Mouse (Mus musculus): ENCODE measurements around the gene Klhl29. TPM values are rescaled to one million over a fixed set of nuclear protein-coding genes. Genes with fewer than 3 reads are reported as not detected.
A peak's percentile ranks its signal among the peaks of the same experiment; 100 is the strongest.

Gene Klhl29
- polyA plus RNA-seq, 1 experiment from 2014 or later = 2.9 TPM

GRCm38 (mm10) chr12:5252569-5252968 lies 122.9 kb downstream of the Klhl29 start:
- H3K9me3 ChIP-seq = no peaks in the 10 kb centered on the region
- no peak for ATAC-seq (ENCODE audit: insufficient number of reproducible peaks, insufficient read depth, low FRiP score, low TSS enrichment, low read depth)
- H3K4me1 ChIP-seq (replicated peaks) = peaks cover 51% of the 10 kb centered on the region
- no peaks in the 10 kb centered on the region for H3K27me3 ChIP-seq
- H3K27ac ChIP-seq = no peak overlapping the region
- no peaks in the 10 kb centered on the region for H3K36me3 ChIP-seq
- H3K9ac ChIP-seq (replicated peaks) = no peak overlapping the region
- 65% methylated on average over 2 of the region's 2 CpGs for WGBS
- H3K4me3 ChIP-seq (replicated peaks) = no peak overlapping the region
- H3K4me2 ChIP-seq = no peak overlapping the region

- Histone ChIP-seq H3K9me3 (no peaks in the 10 kb centered on the region), H3K4me1 (replicated peaks) (peaks cover 57% of the 10 kb centered on the region), H3K4me3 (replicated peaks) (no peak overlapping the region), H3K27me3 (no peaks in the 10 kb centered on the region), H3K9ac (replicated peaks) (no peak overlapping the region), H3K4me2 (no peak overlapping the region), H3K36me3 (no peaks in the 10 kb centered on the region), H3K27ac (no peak overlapping the region)
- ATAC-seq (ENCODE audit: insufficient number of reproducible peaks, insufficient read depth, low FRiP score, low TSS enrichment, low read depth) = no peak
- WGBS = 57% methylated on average over 7 of the region's 7 CpGs
Observed at GRCm38 (mm10) chr12:5250042-5250441, 125.4 kb downstream of the Klhl29 start.

- H3K9ac ChIP-seq (replicated peaks) = no peak overlapping the region
- H3K36me3 ChIP-seq = no peaks in the 10 kb centered on the region
- no peak for ATAC-seq (ENCODE audit: insufficient number of reproducible peaks, insufficient read depth, low FRiP score, low TSS enrichment, low read depth)
- H3K27me3 ChIP-seq = no peaks in the 10 kb centered on the region
- H3K4me3 ChIP-seq (replicated peaks) = no peak overlapping the region
- H3K4me1 ChIP-seq (replicated peaks) = peaks cover 57% of the 10 kb centered on the region
- 91% methylated on average over 13 of the region's 13 CpGs for WGBS
- H3K4me2 ChIP-seq = no peak overlapping the region
- H3K9me3 ChIP-seq = no peaks in the 10 kb centered on the region
- H3K27ac ChIP-seq = no peak overlapping the region
Observed at GRCm38 (mm10) chr12:5249068-5249467, 126.4 kb downstream of the Klhl29 start.

- WGBS = 13% methylated on average over 6 of the region's 6 CpGs
- Histone ChIP-seq H3K4me2 (no peak overlapping the region), H3K4me1 (replicated peaks) (peaks cover 60% of the 10 kb centered on the region)
Observed at GRCm38 (mm10) chr12:5247505-5247904, 128.0 kb downstream of the Klhl29 start.

GRCm38 (mm10) chr12:5246721-5247341 lies 128.7 kb downstream of the Klhl29 start:
- Histone ChIP-seq H3K9me3 (no peaks in the 10 kb centered on the region), H3K9ac (replicated peaks) (no peak overlapping the region), H3K36me3 (no peaks in the 10 kb centered on the region), H3K4me2 (no peak overlapping the region), H3K27ac (0 out of 2 replicates have a peak overlapping the region, but pooled peaks have one; percentile 17), H3K27me3 (no peaks in the 10 kb centered on the region), H3K4me1 (replicated peaks) (peaks cover 60% of the 10 kb centered on the region), H3K4me3 (replicated peaks) (no peak overlapping the region)
- no peak for ATAC-seq (ENCODE audit: insufficient number of reproducible peaks, insufficient read depth, low FRiP score, low TSS enrichment, low read depth)
- WGBS = 54% methylated on average over 15 of the region's 15 CpGs

More at GRCm38 (mm10) chr12:5247505-5247904, 128.0 kb downstream of the Klhl29 start:
- no peaks in the 10 kb centered on the region for H3K27me3 ChIP-seq
- 0 out of 2 replicates have a peak overlapping the region, but pooled peaks have one; percentile 5 for H3K9ac ChIP-seq (replicated peaks)
- no peak overlapping the region for H3K4me3 ChIP-seq (replicated peaks)
- ATAC-seq (ENCODE audit: insufficient number of reproducible peaks, insufficient read depth, low FRiP score, low TSS enrichment, low read depth) = no peak
- no peaks in the 10 kb centered on the region for H3K36me3 ChIP-seq
- no peaks in the 10 kb centered on the region for H3K9me3 ChIP-seq
- H3K27ac ChIP-seq = no peak overlapping the region

GRCm38 (mm10) chr12:5246193-5246621 lies 129.3 kb downstream of the Klhl29 start:
- no peak for ATAC-seq (ENCODE audit: insufficient number of reproducible peaks, insufficient read depth, low FRiP score, low TSS enrichment, low read depth)
- H3K4me1 ChIP-seq (replicated peaks) = peaks cover 60% of the 10 kb centered on the region
- H3K36me3 ChIP-seq = no peaks in the 10 kb centered on the region
- no peak overlapping the region for H3K9ac ChIP-seq (replicated peaks)
- H3K4me3 ChIP-seq (replicated peaks) = no peak overlapping the region
- 76% methylated on average over 9 of the region's 9 CpGs for WGBS
- no peaks in the 10 kb centered on the region for H3K27me3 ChIP-seq
- H3K9me3 ChIP-seq = no peaks in the 10 kb centered on the region
- H3K27ac ChIP-seq = no peak overlapping the region
- no peak overlapping the region for H3K4me2 ChIP-seq

GRCm38 (mm10) chr12:5245207-5245597 lies 130.3 kb downstream of the Klhl29 start:
- Histone ChIP-seq H3K9ac (replicated peaks) (no peak overlapping the region), H3K4me2 (no peak overlapping the region), H3K4me1 (replicated peaks) (peaks cover 65% of the 10 kb centered on the region), H3K36me3 (no peaks in the 10 kb centered on the region), H3K4me3 (replicated peaks) (no peak overlapping the region), H3K27me3 (no peaks in the 10 kb centered on the region), H3K27ac (no peak overlapping the region), H3K9me3 (no peaks in the 10 kb centered on the region)
- ATAC-seq (ENCODE audit: insufficient number of reproducible peaks, insufficient read depth, low FRiP score, low TSS enrichment, low read depth) = no peak
- 56% methylated on average over 4 of the region's 4 CpGs for WGBS

GRCm38 (mm10) chr12:5244431-5245206 lies 130.9 kb downstream of the Klhl29 start:
- H3K27ac ChIP-seq = no peak overlapping the region

GRCm38 (mm10) chr12:5243867-5244266 lies 131.6 kb downstream of the Klhl29 start:
- H3K36me3 ChIP-seq = no peaks in the 10 kb centered on the region
- no peaks in the 10 kb centered on the region for H3K9me3 ChIP-seq
- no peak for ATAC-seq (ENCODE audit: insufficient number of reproducible peaks, insufficient read depth, low FRiP score, low TSS enrichment, low read depth)
- no peak overlapping the region for H3K4me2 ChIP-seq
- no peak overlapping the region for H3K27ac ChIP-seq
- no peak overlapping the region for H3K9ac ChIP-seq (replicated peaks)
- no peak overlapping the region for H3K4me3 ChIP-seq (replicated peaks)
- WGBS = 60% methylated on average over 6 of the region's 6 CpGs
- H3K4me1 ChIP-seq (replicated peaks) = peaks cover 69% of the 10 kb centered on the region
- H3K27me3 ChIP-seq = no peaks in the 10 kb centered on the region

More at GRCm38 (mm10) chr12:5244431-5245206, 130.9 kb downstream of the Klhl29 start:
- no peaks in the 10 kb centered on the region for H3K27me3 ChIP-seq
- WGBS = 85% methylated on average over 10 of the region's 10 CpGs
- no peak overlapping the region for H3K4me2 ChIP-seq
- H3K36me3 ChIP-seq = no peaks in the 10 kb centered on the region
- peaks cover 67% of the 10 kb centered on the region for H3K4me1 ChIP-seq (replicated peaks)
- ATAC-seq (ENCODE audit: insufficient number of reproducible peaks, insufficient read depth, low FRiP score, low TSS enrichment, low read depth) = no peak
- H3K4me3 ChIP-seq (replicated peaks) = no peak overlapping the region
- no peak overlapping the region for H3K9ac ChIP-seq (replicated peaks)
- no peaks in the 10 kb centered on the region for H3K9me3 ChIP-seq

GRCm38 (mm10) chr12:5243449-5243848 lies 132.0 kb downstream of the Klhl29 start:
- Histone ChIP-seq H3K9ac (replicated peaks) (no peak overlapping the region), H3K36me3 (no peaks in the 10 kb centered on the region), H3K4me2 (no peak overlapping the region), H3K27me3 (no peaks in the 10 kb centered on the region), H3K4me1 (replicated peaks) (peaks cover 73% of the 10 kb centered on the region), H3K4me3 (replicated peaks) (no peak overlapping the region), H3K27ac (no peak overlapping the region), H3K9me3 (no peaks in the 10 kb centered on the region)
- 50% methylated on average over 4 of the region's 4 CpGs for WGBS
- ATAC-seq (ENCODE audit: insufficient number of reproducible peaks, insufficient read depth, low FRiP score, low TSS enrichment, low read depth) = no peak

- H3K4me3 ChIP-seq (replicated peaks) = no peak overlapping the region
- no peaks in the 10 kb centered on the region for H3K36me3 ChIP-seq
- WGBS = 79% methylated on average over 8 of the region's 8 CpGs
- no peaks in the 10 kb centered on the region for H3K27me3 ChIP-seq
- no peak for ATAC-seq (ENCODE audit: insufficient number of reproducible peaks, insufficient read depth, low FRiP score, low TSS enrichment, low read depth)
- H3K9ac ChIP-seq (replicated peaks) = no peak overlapping the region
- H3K4me2 ChIP-seq = no peak overlapping the region
- peaks cover 72% of the 10 kb centered on the region for H3K4me1 ChIP-seq (replicated peaks)
- no peak overlapping the region for H3K27ac ChIP-seq
- H3K9me3 ChIP-seq = no peaks in the 10 kb centered on the region
Observed at GRCm38 (mm10) chr12:5242551-5243330, 132.7 kb downstream of the Klhl29 start.

Data from limb, embryonic 12.5 days (tissue).